8 mouse cellular contexts compared by ENCODE assay signal in genomic region chr17:78834856-78835835, GRCm38 (mm10). TPM values are rescaled to one million over a fixed set of nuclear protein-coding genes. Genes with fewer than 3 reads are reported as not detected.
DNase-seq lines count a peak whose midpoint lies in the region; ATAC-seq and TF ChIP-seq lines count a peak whose summit lies in the region.

Gene Heatr5b (minus strand): TSS chr17:78835364.
Gene Gpatch11 (plus strand): TSS chr17:78835567.

- H3K36me3 ChIP-seq in hindbrain, embryonic 10.5 days: peaks cover 30% of the 10 kb centered on the region
- peaks cover 15% of the 10 kb centered on the region; the same call in 1 of the 2 replicates for H3K36me3 ChIP-seq in lung, postnatal 0 days (ENCODE audit: insufficient read depth, low read length)

- peak within 1 kb of the TSS; percentile 88 for H3K27ac ChIP-seq in hindbrain, embryonic 10.5 days
- H3K27ac ChIP-seq in lung, postnatal 0 days (ENCODE audit: low read length): peak within 1 kb of the TSS; percentile 82

- peak; percentile 98 for ATAC-seq in frontal cortex, adult (ENCODE audit: low TSS enrichment)
- peak; percentile 98 for ATAC-seq in lung, postnatal 0 days

- peaks cover 14% of the 10 kb centered on the region for H3K4me1 ChIP-seq in hindbrain, embryonic 10.5 days (replicated peaks)
- no peaks in the 10 kb centered on the region for H3K4me1 ChIP-seq in lung, postnatal 0 days (ENCODE audit: insufficient read depth, low read depth, low read length)

- H3K9ac ChIP-seq in lung, postnatal 0 days (replicated peaks; ENCODE audit: low read depth): peak within 1 kb of the TSS; percentile 80

- under 1% methylated on average over 81 of the region's 81 CpGs for WGBS in hindbrain, embryonic 10.5 days
- under 1% methylated on average over 81 of the region's 81 CpGs for WGBS in lung, postnatal 0 days

- DNase-seq in MN1 (ENCODE audit: low spot score): peak; percentile 99
- peak; percentile 97 for DNase-seq in cerebellum, adult 9-10 months
- peak; percentile 100 for DNase-seq in hindbrain, embryonic 10.5 days (ENCODE audit: low spot score)
- DNase-seq in layer of hippocampus, adult 9-11 months: peak; percentile 98
- DNase-seq in lung, postnatal 0 days (ENCODE audit: low spot score): peak; percentile 100
- peak; percentile 98 for DNase-seq in ovary, postnatal 14 days (ENCODE audit: low spot score)
- DNase-seq in thymus, postnatal 14 days: peak; percentile 99

- no peak for TF ChIP-seq EP300 in lung, postnatal 0 days (IDR thresholded peaks at IDR 0.05)

- H3K4me2 ChIP-seq in lung, postnatal 0 days (replicated peaks; ENCODE audit: low read depth, low read length): peak within 1 kb of the TSS; percentile 96

- TF ChIP-seq CTCF in lung, postnatal 0 days (IDR thresholded peaks at IDR 0.05): no peak

- peak within 1 kb of the TSS; percentile 69 for H3K4me3 ChIP-seq in hindbrain, embryonic 10.5 days
- peak within 1 kb of the TSS; percentile 78 for H3K4me3 ChIP-seq in lung, postnatal 0 days (ENCODE audit: low read depth, low read length)

- no peaks in the 10 kb centered on the region for H3K9me3 ChIP-seq in hindbrain, embryonic 10.5 days
- no peaks in the 10 kb centered on the region for H3K9me3 ChIP-seq in lung, postnatal 0 days (ENCODE audit: low read length)

- no peaks in the 10 kb centered on the region for H3K27me3 ChIP-seq in hindbrain, embryonic 10.5 days (ENCODE audit: insufficient read depth, poor library complexity, severe bottlenecking)
- no peaks in the 10 kb centered on the region for H3K27me3 ChIP-seq in lung, postnatal 0 days (replicated peaks; ENCODE audit: insufficient read depth, low read length)

RNA-seq across cellular contexts. Expression of gene Heatr5b, which starts in this region (rescaled TPM):
- 14.9 and 16.0 TPM in 2 replicates for polyA plus RNA-seq in hindbrain, embryonic 10.5 days (2016; fragmentation: Nextera tagmentation; extraction: Ambion mirVana)
- 6.8 and 6.9 TPM in 2 replicates for polyA plus RNA-seq in lung, postnatal 0 days (2015; fragmentation: Nextera tagmentation; extraction: Ambion mirVana)

RNA-seq across cellular contexts. Expression of gene Gpatch11, which starts in this region (rescaled TPM):
- 34.3 and 36.2 TPM in 2 replicates for polyA plus RNA-seq in hindbrain, embryonic 10.5 days (2016; fragmentation: Nextera tagmentation; extraction: Ambion mirVana)
- 35.7 and 38.4 TPM in 2 replicates for polyA plus RNA-seq in lung, postnatal 0 days (2015; fragmentation: Nextera tagmentation; extraction: Ambion mirVana)

Comparison
In these comparisons a context has a peak if more than half of its experiments do, and no peak if none do; other contexts are left out.
1. Peak in every context shown above with its lines: DNase-seq, ATAC-seq, H3K4me3 ChIP-seq and H3K27ac ChIP-seq.